Mouse (Mus musculus): Measurements from ENCODE around the gene Sacm1l. TPM values are rescaled to one million over a fixed set of nuclear protein-coding genes. Genes with fewer than 3 reads are reported as not detected.

Gene Sacm1l
- polyA plus RNA-seq, 1 experiment from 2014 or later: 49.9 TPM

Other genes starting within 250 kb of the Sacm1l start
- 965 and 999 TPM in 2 replicates for gene Lars2, start 162.8 kb upstream of the Sacm1l start, polyA plus RNA-seq (2015; fragmentation: Nextera tagmentation; extraction: Ambion mirVana)
- 20.3 and 22.7 TPM in 2 replicates for gene Limd1, start 51.1 kb upstream of the Sacm1l start, polyA plus RNA-seq (2015; fragmentation: Nextera tagmentation; extraction: Ambion mirVana)
- 0.24 and 0.30 TPM in 2 replicates for gene Slc6a20b, start 102.8 kb downstream of the Sacm1l start, polyA plus RNA-seq (2015; fragmentation: Nextera tagmentation; extraction: Ambion mirVana)
- 0.22 and 0.36 TPM in 2 replicates for gene Ccr9, start 148.7 kb downstream of the Sacm1l start, polyA plus RNA-seq (2015; fragmentation: Nextera tagmentation; extraction: Ambion mirVana)
- gene Slc6a20a, start 149.1 kb downstream of the Sacm1l start, polyA plus RNA-seq (2015; fragmentation: Nextera tagmentation; extraction: Ambion mirVana): 5.3 and 5.6 TPM in 2 replicates
- gene Lztfl1, start 187.9 kb downstream of the Sacm1l start, polyA plus RNA-seq (2015; fragmentation: Nextera tagmentation; extraction: Ambion mirVana): 51.2 and 52.2 TPM in 2 replicates